Mouse (Mus musculus): Measurements from ENCODE around the gene Lypd5.

- TF ChIP-seq CTCF (conservative IDR thresholded peaks at IDR 0.05; ENCODE audit: low read length) (no peak), POU5F1 (IDR thresholded peaks at IDR 0.05; ENCODE audit: borderline replicate concordance, low read length) (no peak), NANOG (IDR thresholded peaks at IDR 0.05; ENCODE audit: borderline replicate concordance, low read length) (no peak)
These were observed 51.1 kb downstream of the Lypd5 start for GRCm38 (mm10) chr7:24400082-24400452.
